Mouse (Mus musculus) G1E (cell line): Measurements from ENCODE around the gene Dcst1. TPM values are rescaled to one million over a fixed set of nuclear protein-coding genes. Genes with fewer than 3 reads are reported as not detected.

Experiments used
- ATAC-seq: 2 replicates; pipeline ENCODE4 v1.8.0; 2016; ENCODE audit warnings: mild to moderate bottlenecking; ENCODE audit not compliant: insufficient number of reproducible peaks, poor library complexity, low FRiP score, severe bottlenecking; ENCODE audit errors: extremely low read depth
- DNase-seq: peaks from one replicate; pipeline ENCODE4 v3.0.0; 2012; ENCODE audit warnings: low spot score
- H3K27me3 ChIP-seq: 2 replicates; pipeline ENCODE4 v1.6.1; 2012; ENCODE audit warnings: mild to moderate bottlenecking, low read length, inconsistent platforms; ENCODE audit not compliant: insufficient read depth
- H3K36me3 ChIP-seq: replicated peaks from 2 replicates; pipeline ENCODE3; 2012; ENCODE audit warnings: mild to moderate bottlenecking, inconsistent platforms
- H3K4me1 ChIP-seq: 2 replicates; pipeline ENCODE4 v1.6.1; 2012; ENCODE audit warnings: low read depth, low read length, inconsistent platforms, mixed read lengths; ENCODE audit not compliant: insufficient read depth
- H3K4me3 ChIP-seq: 2 replicates; pipeline ENCODE4 v1.5.1; 2012; ENCODE audit warnings: low read depth, mild to moderate bottlenecking, inconsistent platforms, low read length, moderate library complexity, mixed read lengths
- H3K9me3 ChIP-seq: replicated peaks from 2 replicates; pipeline ENCODE4 v1.6.1; 2012; ENCODE audit warnings: inconsistent platforms
- CTCF ChIP-seq: IDR thresholded peaks from 2 replicates; pipeline ENCODE4 v1.5.1; 2012; ENCODE audit warnings: low read depth, low read length, inconsistent platforms, mixed read lengths
- GATA1 ChIP-seq: IDR thresholded peaks from 2 replicates; pipeline ENCODE4 v1.6.1; 2012; ENCODE audit warnings: borderline replicate concordance, low read length, inconsistent platforms, mixed read lengths
- GATA2 ChIP-seq: IDR thresholded peaks from 2 replicates; pipeline ENCODE4 v1.6.1; 2012; ENCODE audit warnings: low read depth, low read length, inconsistent platforms, borderline replicate concordance
- POLR2AphosphoS5 ChIP-seq: IDR thresholded peaks from 2 replicates; pipeline ENCODE4 v1.6.1; 2012; ENCODE audit warnings: low read depth, low read length, inconsistent platforms; ENCODE audit not compliant: insufficient replicate concordance
- TAL1 ChIP-seq: conservative IDR thresholded peaks from 2 replicates; pipeline ENCODE4 v1.6.1; 2012; ENCODE audit warnings: low read depth, low read length, inconsistent platforms, mixed read lengths
- polyA plus RNA-seq: library from polyadenylated mRNA; stranded (reverse); fragments of >175 nt; gene quantifications from 2 replicates; pipeline ENCODE4 v1.2.3, GENCODE M21; 2012
- total RNA-seq, 2 experiments: library from RNA; stranded (forward) in 1 of 2; stranded (reverse) in 1 of 2; fragments of 200-1000 nt in 1 of 2; fragments of >200 nt in 1 of 2; fragmentation: Nextera tagmentation in 1 of 2; gene quantifications; 2 replicates each; pipeline ENCODE4 v1.2.3; 2014 to 2017

Dcst1 gene
- total and polyA plus RNA-seq, 3 experiments: 0.22 TPM; not detected in 2

- peaks cover 97% of the 10 kb centered on the region for H3K36me3 ChIP-seq
Measured at GRCm38 (mm10) chr3:89380711-89381110, 15.7 kb upstream of the Dcst1 start.

GRCm38 (mm10) chr3:89380291-89380690, 15.2 kb upstream of the Dcst1 start:
- ATAC-seq: no peak
- Histone ChIP-seq H3K27me3 (no peaks in the 10 kb centered on the region), H3K4me3 (no peak overlapping the region), H3K36me3 (peaks cover 93% of the 10 kb centered on the region), H3K4me1 (peaks cover 61% of the 10 kb centered on the region), H3K9me3 (no peaks in the 10 kb centered on the region)
- no peak for DNase-seq
- TF ChIP-seq GATA2 (no peak), TAL1 (no peak), CTCF (no peak), POLR2AphosphoS5 (no peak), GATA1 (no peak)

More at GRCm38 (mm10) chr3:89380711-89381110, 15.7 kb upstream of the Dcst1 start:
- Histone ChIP-seq H3K27me3 (no peaks in the 10 kb centered on the region), H3K9me3 (no peaks in the 10 kb centered on the region), H3K4me3 (no peak overlapping the region), H3K4me1 (peaks cover 65% of the 10 kb centered on the region)
- no peak for TF ChIP-seq GATA1
- no peak for TF ChIP-seq GATA2
- TF ChIP-seq POLR2AphosphoS5: no peak
- TF ChIP-seq TAL1: no peak
- no peak for TF ChIP-seq CTCF
- no peak for DNase-seq
- no peak for ATAC-seq

- peaks cover 54% of the 10 kb centered on the region for H3K4me1 ChIP-seq
- no peak for ATAC-seq
- no peak for DNase-seq
Measured at GRCm38 (mm10) chr3:89379388-89380131, 14.5 kb upstream of the Dcst1 start.

GRCm38 (mm10) chr3:89378394-89379067, 13.5 kb upstream of the Dcst1 start:
- H3K36me3 ChIP-seq: peaks cover 75% of the 10 kb centered on the region
- no peaks in the 10 kb centered on the region for H3K9me3 ChIP-seq
- ATAC-seq (peak; percentile 34), DNase-seq (peak; percentile 88)
- TF ChIP-seq POLR2AphosphoS5 (no peak), CTCF (peak; percentile 76)
- peak overlapping the region; percentile 68 for H3K4me3 ChIP-seq
- peaks cover 49% of the 10 kb centered on the region for H3K4me1 ChIP-seq
- H3K27me3 ChIP-seq: peaks cover 1% of the 10 kb centered on the region; the same call in 1 of the 2 replicates

More at GRCm38 (mm10) chr3:89379388-89380131, 14.5 kb upstream of the Dcst1 start:
- Histone ChIP-seq H3K9me3 (no peaks in the 10 kb centered on the region), H3K27me3 (no peaks in the 10 kb centered on the region), H3K4me3 (no peak overlapping the region; the same call in 1 of the 2 replicates), H3K36me3 (peaks cover 85% of the 10 kb centered on the region)
- no peak for TF ChIP-seq CTCF
- TF ChIP-seq POLR2AphosphoS5: no peak
- TF ChIP-seq GATA1: no peak
- no peak for TF ChIP-seq GATA2
- TF ChIP-seq TAL1: no peak

GRCm38 (mm10) chr3:89377831-89378230, 12.8 kb upstream of the Dcst1 start:
- no peak for TF ChIP-seq POLR2AphosphoS5
- no peak for TF ChIP-seq TAL1
- TF ChIP-seq CTCF: no peak
- TF ChIP-seq GATA2: no peak
- TF ChIP-seq GATA1: no peak
- H3K4me3 ChIP-seq: peak overlapping the region; percentile 68; the same call in 1 of the 2 replicates
- H3K36me3 ChIP-seq: peaks cover 68% of the 10 kb centered on the region
- ATAC-seq (no peak), DNase-seq (no peak)
- peaks cover 7% of the 10 kb centered on the region; the same call in 1 of the 2 replicates for H3K27me3 ChIP-seq
- H3K4me1 ChIP-seq: peaks cover 45% of the 10 kb centered on the region
- no peaks in the 10 kb centered on the region for H3K9me3 ChIP-seq

GRCm38 (mm10) chr3:89373581-89374231, 8.7 kb upstream of the Dcst1 start:
- Histone ChIP-seq H3K9me3 (no peaks in the 10 kb centered on the region), H3K4me3 (no peak overlapping the region), H3K4me1 (peaks cover 24% of the 10 kb centered on the region), H3K27me3 (peaks cover 15% of the 10 kb centered on the region), H3K36me3 (peaks cover 27% of the 10 kb centered on the region)
- DNase-seq (no peak), ATAC-seq (no peak)
- TF ChIP-seq GATA2: no peak
- TF ChIP-seq POLR2AphosphoS5: no peak
- TF ChIP-seq GATA1: no peak
- no peak for TF ChIP-seq CTCF
- TF ChIP-seq TAL1: no peak
